Mouse (Mus musculus) neural tube, embryonic 15.5 days (tissue): ENCODE results near the gene Plxnb1. TPM values are rescaled to one million over a fixed set of nuclear protein-coding genes. Genes with fewer than 3 reads are reported as not detected.

Experiments
- polyA plus RNA-seq: library from polyadenylated mRNA; unstranded; fragments of >200 nt; fragmentation: Nextera tagmentation; extraction: Ambion mirVana; gene quantifications from 2 replicates; pipeline ENCODE4 v1.2.1, GENCODE M21; 2015

The Plxnb1 gene
- polyA plus RNA-seq, 1 experiment from 2014 or later, result 11.6 TPM

Other genes starting within 250 kb of the Plxnb1 start
- 16.8 and 18.6 TPM in 2 replicates for gene Slc26a6, start 242.1 kb upstream of the Plxnb1 start, polyA plus RNA-seq
- 0.32 TPM in 1 of 2 replicates, not detected in the other for gene Tmem89, start 180.8 kb upstream of the Plxnb1 start, polyA plus RNA-seq
- 511 and 515 TPM in 2 replicates for gene Uqcrc1, start 158.8 kb upstream of the Plxnb1 start, polyA plus RNA-seq
- 1.8 and 2.8 TPM in 2 replicates for gene Col7a1, start 141.8 kb upstream of the Plxnb1 start, polyA plus RNA-seq
- gene Ucn2, start 109.4 kb upstream of the Plxnb1 start, polyA plus RNA-seq, result not detected in 2 replicates
- 26.3 and 30.1 TPM in 2 replicates for gene Pfkfb4, start 103.6 kb upstream of the Plxnb1 start, polyA plus RNA-seq
- 78.4 and 93.0 TPM in 2 replicates for gene Shisa5, start 56.8 kb upstream of the Plxnb1 start, polyA plus RNA-seq
- 13.9 and 15.6 TPM in 2 replicates for gene Trex1, start 35.7 kb upstream of the Plxnb1 start, polyA plus RNA-seq
- gene Atrip, start 21.3 kb upstream of the Plxnb1 start, polyA plus RNA-seq, result 32.8 TPM in 2 replicates
- gene Ccdc51, start 12.9 kb upstream of the Plxnb1 start, polyA plus RNA-seq, result 12.2 and 13.7 TPM in 2 replicates
- 678 and 752 TPM in 2 replicates for gene Tma7, start 12.8 kb upstream of the Plxnb1 start, polyA plus RNA-seq
- not detected in 2 replicates for gene Fbxw21, start 66.7 kb downstream of the Plxnb1 start, polyA plus RNA-seq
- not detected in 2 replicates for gene Fbxw13, start 100.6 kb downstream of the Plxnb1 start, polyA plus RNA-seq
- gene Fbxw20, start 139.4 kb downstream of the Plxnb1 start, polyA plus RNA-seq, result not detected in 2 replicates
- gene Fbxw14, start 192.3 kb downstream of the Plxnb1 start, polyA plus RNA-seq, result not detected in 2 replicates
- gene Fbxw28, start 244.3 kb downstream of the Plxnb1 start, polyA plus RNA-seq, result not detected in 2 replicates